Mouse (Mus musculus) cortical plate, adult 2 months (tissue): ENCODE data around the gene Ube2h.

Source experiments
- CTCF ChIP-seq: fragments of 200-500 bp; IDR thresholded peaks from 2 replicates; pipeline ENCODE4 v1.5.1; 2011; ENCODE audit warnings: mild to moderate bottlenecking, control low read depth, low read length; ENCODE audit not compliant: insufficient read depth; ENCODE audit errors: extremely low read depth
- POLR2A ChIP-seq: fragments of 200-500 bp; IDR thresholded peaks from 2 replicates; pipeline ENCODE4 v1.6.1; 2011; ENCODE audit warnings: mild to moderate bottlenecking, low read length, control low read depth; ENCODE audit not compliant: insufficient read depth; ENCODE audit errors: extremely low read depth

GRCm38 (mm10) chr6:30228921-30229320 lies 75.4 kb downstream of the Ube2h start:
- TF ChIP-seq CTCF (no peak), POLR2A (no peak)
